Mouse (Mus musculus) kidney, embryonic 16.5 days (tissue): Measurements from ENCODE around the gene Ern1. TPM values are rescaled to one million over a fixed set of nuclear protein-coding genes. Genes with fewer than 3 reads are reported as not detected.
"Not testable (repeated sequence)": the region's sequence is repeated elsewhere in the genome, so short reads cannot be mapped to it uniquely, and the experiment has no call there.

Experiments used
- ATAC-seq: fragments of 200-750 bp; cut with Nextera tagmentation; 2 replicates; pipeline ENCODE4 v1.8.0; 2017; ENCODE audit warnings: moderate TSS enrichment; ENCODE audit not compliant: low FRiP score, low TSS enrichment
- H3K27ac ChIP-seq: fragments of 300-500 bp; sonication (generic); 2 replicates; pipeline ENCODE4 v1.5.1; 2014; ENCODE audit warnings: low read length
- H3K27me3 ChIP-seq: fragments of 300-500 bp; sonication (generic); 2 replicates; pipeline ENCODE4 v1.6.1; 2014; ENCODE audit warnings: low read length, control low read depth, mixed read lengths; ENCODE audit not compliant: insufficient read depth
- H3K36me3 ChIP-seq: fragments of 300-500 bp; sonication (generic); 2 replicates; pipeline ENCODE4 v1.6.1; 2014; ENCODE audit warnings: low read length, control low read depth, mixed read lengths; ENCODE audit not compliant: insufficient read depth
- H3K4me1 ChIP-seq: fragments of 300-500 bp; sonication (generic); 2 replicates; pipeline ENCODE4 v1.6.1; 2014; ENCODE audit warnings: low read length, control low read depth, mixed read lengths; ENCODE audit not compliant: insufficient read depth
- H3K4me2 ChIP-seq: fragments of 300-500 bp; sonication (generic); replicated peaks from 2 replicates; pipeline ENCODE4 v1.6.1; 2014; ENCODE audit warnings: low read depth, low read length
- H3K4me3 ChIP-seq: fragments of 300-500 bp; sonication (generic); 2 replicates; pipeline ENCODE4 v1.5.1; 2014; ENCODE audit warnings: mild to moderate bottlenecking, low read length
- H3K9ac ChIP-seq: fragments of 300-500 bp; sonication (generic); replicated peaks from 2 replicates; pipeline ENCODE4 v1.6.1; 2014; ENCODE audit warnings: low read length
- H3K9me3 ChIP-seq: fragments of 300-500 bp; sonication (generic); 2 replicates; pipeline ENCODE4 v1.6.1; 2016; ENCODE audit warnings: low read length, control low read depth
- WGBS: fragments of 180-500 bp; shearing (Covaris S2); extraction: QIAGEN DNeasy Blood & Tissue Kit; methylation state at CpG from one replicate; pipeline ENCODE4 v1.1.7; 2014; 5-methylcytosine and 5-hydroxymethylcytosine counted together
- polyA plus RNA-seq: library from polyadenylated mRNA; unstranded; fragments of >200 nt; fragmentation: Nextera tagmentation; extraction: Ambion mirVana; gene quantifications from 2 replicates; pipeline ENCODE4 v1.2.1, GENCODE M21; 2015

The Ern1 gene
- polyA plus RNA-seq, 1 experiment from 2014 or later = 5.4 TPM

- no peak overlapping the region for H3K9ac ChIP-seq
- H3K4me2 ChIP-seq = no peak overlapping the region
- no peaks in the 10 kb centered on the region for H3K9me3 ChIP-seq
- no peak overlapping the region for H3K4me3 ChIP-seq
- H3K4me1 ChIP-seq = 0 out of 2 replicates have a peak, but pooled peaks cover 5% of the 10 kb centered on the region
- WGBS = 98% methylated on average over 2 of the region's 2 CpGs
- no peak overlapping the region for H3K27ac ChIP-seq
- no peaks in the 10 kb centered on the region for H3K27me3 ChIP-seq
- ATAC-seq = no peak
- H3K36me3 ChIP-seq = no peaks in the 10 kb centered on the region
Observed at GRCm38 (mm10) chr11:106497926-106498325, 10.3 kb upstream of the Ern1 start.

DNA sequence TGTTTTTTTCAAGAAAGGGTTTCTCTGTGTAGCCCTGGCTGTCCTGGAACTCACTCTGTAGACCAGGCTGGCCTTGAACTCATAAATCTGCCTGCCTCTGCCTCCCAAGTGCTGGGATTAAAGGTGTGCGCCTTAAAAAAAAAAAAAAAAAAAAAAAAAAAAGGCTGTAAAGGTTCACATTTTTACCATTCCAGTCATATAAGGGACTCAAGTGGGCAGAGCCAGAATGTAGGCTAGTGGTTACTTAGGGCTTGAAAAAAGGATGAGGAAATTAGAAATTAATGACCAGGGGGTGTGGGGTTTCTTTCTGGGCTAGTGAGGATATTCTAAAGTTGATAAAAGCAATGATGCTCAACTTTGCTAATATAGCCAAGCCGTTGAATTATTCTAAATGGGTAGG, 9.4 kb upstream of the Ern1 start:
- H3K9ac ChIP-seq, H3K27ac ChIP-seq, H3K4me2 ChIP-seq, ATAC-seq, H3K9me3 ChIP-seq, H3K4me1 ChIP-seq, H3K27me3 ChIP-seq, H3K4me3 ChIP-seq, H3K36me3 ChIP-seq: not testable (repeated sequence)
- 96% methylated on average over 2 of the region's 2 CpGs for WGBS

DNA sequence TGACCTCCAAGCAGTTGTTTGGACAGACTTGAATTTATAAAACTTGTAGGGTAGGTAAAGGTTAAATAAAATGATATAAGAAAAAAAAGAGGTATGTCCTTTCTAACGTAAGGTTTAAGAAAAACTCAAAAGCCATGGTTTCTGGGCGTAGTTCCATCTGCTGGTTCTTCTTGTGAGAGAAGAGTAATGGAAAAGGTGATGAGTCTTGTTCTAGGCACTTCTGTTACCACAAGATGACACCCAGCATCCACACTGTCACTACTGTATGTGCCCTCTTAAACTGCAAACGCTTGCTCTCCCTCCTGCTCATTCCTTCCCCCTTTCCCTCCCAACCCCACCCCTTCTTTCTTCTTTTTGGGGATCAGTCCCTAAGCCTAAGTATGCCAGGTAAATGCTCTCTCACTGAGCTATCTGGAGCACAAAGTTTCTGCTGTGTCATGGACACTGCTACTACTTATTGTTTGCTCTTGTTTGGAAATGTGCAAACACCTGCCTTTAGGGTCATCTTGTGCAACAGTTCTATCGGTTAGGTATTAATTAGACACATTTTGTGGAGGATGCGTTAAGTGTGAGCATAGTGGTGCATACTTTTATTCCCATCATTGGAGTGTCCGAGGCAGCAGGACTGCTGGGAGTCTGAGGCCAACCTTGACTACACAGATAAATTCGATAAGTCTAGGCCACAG, 5.5 kb upstream of the Ern1 start:
- 79% methylated on average over 7 of the region's 7 CpGs for WGBS
- Histone ChIP-seq H3K4me2 (no peak overlapping the region), H3K4me3 (no peak overlapping the region), H3K4me1 (peaks cover 7% of the 10 kb centered on the region), H3K36me3 (no peaks in the 10 kb centered on the region), H3K27me3 (no peaks in the 10 kb centered on the region), H3K9ac (no peak overlapping the region), H3K27ac (no peak overlapping the region), H3K9me3 (no peaks in the 10 kb centered on the region)
- ATAC-seq = no peak

- H3K9ac ChIP-seq = no peak overlapping the region
- 1% methylated on average over 3 of the region's 3 CpGs for WGBS
- H3K36me3 ChIP-seq = no peaks in the 10 kb centered on the region
- H3K4me1 ChIP-seq = peaks cover 14% of the 10 kb centered on the region
- H3K27ac ChIP-seq = no peak overlapping the region
- H3K4me2 ChIP-seq = no peak overlapping the region
- ATAC-seq = no peak
- H3K27me3 ChIP-seq = no peaks in the 10 kb centered on the region
- H3K4me3 ChIP-seq = no peak overlapping the region
- no peaks in the 10 kb centered on the region for H3K9me3 ChIP-seq
Observed at GRCm38 (mm10) chr11:106491393-106491792, 3.7 kb upstream of the Ern1 start.

DNA sequence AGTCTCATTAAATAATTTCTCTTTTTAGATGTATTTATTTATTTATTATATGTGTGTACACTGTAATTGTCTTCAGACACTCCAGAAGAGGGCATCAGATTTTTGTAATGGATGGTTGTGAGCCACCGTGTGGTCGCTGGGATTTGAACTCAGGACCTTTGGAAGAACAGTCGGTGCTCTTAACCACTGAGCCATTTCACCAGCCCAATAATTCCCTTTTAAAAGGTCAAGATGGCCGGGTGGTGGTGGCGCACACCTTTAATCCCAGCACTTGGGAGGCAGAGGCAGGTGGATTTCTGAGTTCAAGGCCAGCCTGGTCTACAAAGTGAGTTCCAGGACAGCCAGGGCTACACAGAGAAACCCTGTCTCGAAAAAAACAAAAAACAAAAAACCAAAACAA, 2.9 kb upstream of the Ern1 start:
- H3K9me3 ChIP-seq, H3K36me3 ChIP-seq, H3K4me2 ChIP-seq, H3K27me3 ChIP-seq, H3K27ac ChIP-seq, H3K4me3 ChIP-seq, ATAC-seq, H3K9ac ChIP-seq: not testable (repeated sequence)
- H3K4me1 ChIP-seq = peaks cover 19% of the 10 kb centered on the region
- 83% methylated on average over 6 of the region's 6 CpGs for WGBS

- Histone ChIP-seq H3K4me2 (no peak overlapping the region), H3K36me3 (no peaks in the 10 kb centered on the region), H3K9me3 (no peaks in the 10 kb centered on the region), H3K4me1 (peaks cover 19% of the 10 kb centered on the region), H3K27me3 (no peaks in the 10 kb centered on the region), H3K4me3 (no peak overlapping the region), H3K27ac (no peak overlapping the region), H3K9ac (no peak overlapping the region)
- ATAC-seq = no peak
- WGBS = 28% methylated on average over 10 of the region's 10 CpGs
Observed at GRCm38 (mm10) chr11:106490057-106490456, 2.4 kb upstream of the Ern1 start.

- ATAC-seq = no peak
- H3K27me3 ChIP-seq = no peaks in the 10 kb centered on the region
- no peak overlapping the region for H3K27ac ChIP-seq
- H3K9ac ChIP-seq = no peak overlapping the region
- WGBS = 56% methylated on average over 7 of the region's 7 CpGs
- H3K4me1 ChIP-seq = peaks cover 19% of the 10 kb centered on the region
- H3K4me2 ChIP-seq = no peak overlapping the region
- H3K4me3 ChIP-seq = no peak overlapping the region
- H3K36me3 ChIP-seq = no peaks in the 10 kb centered on the region
- no peaks in the 10 kb centered on the region for H3K9me3 ChIP-seq
Observed at GRCm38 (mm10) chr11:106489036-106489693, 1.5 kb upstream of the Ern1 start.

GRCm38 (mm10) chr11:106488126-106488561, 492 bp upstream of the Ern1 start:
- ATAC-seq = peak; percentile 84
- peaks cover 19% of the 10 kb centered on the region for H3K4me1 ChIP-seq
- H3K4me2 ChIP-seq = peak overlapping the region; percentile 93
- H3K4me3 ChIP-seq = peak overlapping the region; percentile 91
- no peaks in the 10 kb centered on the region for H3K36me3 ChIP-seq
- WGBS = 4% methylated on average over 17 of the region's 17 CpGs
- no peaks in the 10 kb centered on the region for H3K9me3 ChIP-seq
- H3K9ac ChIP-seq = peak overlapping the region; percentile 57
- H3K27ac ChIP-seq = peak overlapping the region; percentile 85
- H3K27me3 ChIP-seq = no peaks in the 10 kb centered on the region

GRCm38 (mm10) chr11:106486866-106487732, 553 bp downstream of the Ern1 start:
- H3K4me1 ChIP-seq = peaks cover 19% of the 10 kb centered on the region
- peak overlapping the region; percentile 92 for H3K27ac ChIP-seq

More at GRCm38 (mm10) chr11:106486866-106487732, 553 bp downstream of the Ern1 start:
- ATAC-seq = peak; percentile 84
- WGBS = under 1% methylated on average over 64 of the region's 86 CpGs
- peak overlapping the region; percentile 93 for H3K4me2 ChIP-seq
- peak overlapping the region; percentile 92 for H3K9ac ChIP-seq
- H3K36me3 ChIP-seq = no peaks in the 10 kb centered on the region
- no peaks in the 10 kb centered on the region for H3K27me3 ChIP-seq
- no peaks in the 10 kb centered on the region for H3K9me3 ChIP-seq
- peak overlapping the region; percentile 91 for H3K4me3 ChIP-seq
